Mouse (Mus musculus): ENCODE data around the gene Shisa9.
A peak's percentile ranks its signal among the peaks of the same experiment; 100 is the strongest.
"Not testable (repeated sequence)": the region's sequence is repeated elsewhere in the genome, so short reads cannot be mapped to it uniquely, and the experiment has no call there.

Shisa9 gene

GRCm38 (mm10) chr16:11983616-11984270 lies at the start of gene Shisa9:
Gene Shisa9 (plus strand): TSS chr16:11984113.
- no peak for DNase-seq (ENCODE audit: low spot score in 2 of 2)

DNA sequence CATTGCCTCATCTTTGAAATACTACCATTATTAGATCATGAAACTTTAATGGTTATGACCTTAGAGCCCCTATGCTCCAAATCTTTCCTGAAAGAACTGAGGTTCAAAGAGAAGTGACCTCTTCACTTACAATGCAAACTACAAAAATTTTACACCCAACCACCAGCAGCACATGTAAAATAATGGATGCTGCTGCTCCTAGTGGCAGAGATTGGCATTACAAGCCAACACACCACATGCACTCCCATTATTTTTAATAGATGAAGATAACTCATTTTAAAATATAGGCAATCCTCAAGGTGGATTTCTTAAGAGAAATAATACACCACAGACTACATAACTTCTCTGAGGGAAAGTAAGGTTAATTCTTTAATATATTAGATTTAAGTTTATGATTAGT lies 43.4 kb upstream of the Shisa9 start:
- DNase-seq (ENCODE audit: low spot score in 2 of 2) = peak in 1 of 2 experiments; percentile 27

GRCm38 (mm10) chr16:11960691-11961090 lies 23.2 kb upstream of the Shisa9 start:
- no peak for DNase-seq (ENCODE audit: low spot score in 2 of 2)

DNA sequence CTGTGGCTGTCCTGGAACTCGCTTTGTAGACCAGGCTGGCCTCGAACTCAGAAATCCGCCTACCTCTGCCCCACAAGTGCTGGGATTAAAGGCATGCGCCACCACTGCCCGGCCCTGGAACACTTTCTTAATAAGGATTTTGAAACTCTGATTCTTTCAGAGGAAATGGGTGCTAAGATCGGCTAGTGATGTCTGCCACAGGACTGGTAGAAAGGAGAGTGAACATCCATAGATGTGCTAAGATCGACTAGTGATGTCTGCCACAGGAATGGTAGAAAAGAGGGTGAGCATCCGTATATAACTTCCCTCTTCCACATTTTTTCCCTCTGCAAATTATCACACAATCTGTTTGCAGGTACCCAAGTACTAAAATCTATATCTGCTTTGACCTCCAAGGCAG lies 17.9 kb upstream of the Shisa9 start:
- DNase-seq (ENCODE audit: low spot score in 2 of 2) = no peak

DNA sequence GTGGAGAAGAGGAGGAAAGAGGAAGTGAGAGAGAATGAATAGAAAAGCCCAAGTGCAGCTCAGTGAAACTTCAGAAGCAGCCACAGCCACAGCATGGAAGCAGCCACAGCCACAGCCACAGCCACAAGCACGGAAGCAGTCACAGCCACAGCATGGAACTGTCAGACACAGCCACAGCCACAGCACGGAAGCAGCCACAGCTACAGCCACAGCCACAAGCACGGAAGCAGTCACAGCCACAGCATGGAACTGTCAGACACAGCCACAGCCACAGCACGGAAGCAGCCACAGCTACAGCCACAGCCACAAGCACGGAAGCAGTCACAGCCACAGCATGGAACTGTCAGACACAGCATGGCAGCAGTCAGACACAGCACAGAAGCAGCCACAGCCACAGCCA lies 17.1 kb upstream of the Shisa9 start:
- DNase-seq (ENCODE audit: low spot score in 2 of 2) = not testable (repeated sequence)

DNA sequence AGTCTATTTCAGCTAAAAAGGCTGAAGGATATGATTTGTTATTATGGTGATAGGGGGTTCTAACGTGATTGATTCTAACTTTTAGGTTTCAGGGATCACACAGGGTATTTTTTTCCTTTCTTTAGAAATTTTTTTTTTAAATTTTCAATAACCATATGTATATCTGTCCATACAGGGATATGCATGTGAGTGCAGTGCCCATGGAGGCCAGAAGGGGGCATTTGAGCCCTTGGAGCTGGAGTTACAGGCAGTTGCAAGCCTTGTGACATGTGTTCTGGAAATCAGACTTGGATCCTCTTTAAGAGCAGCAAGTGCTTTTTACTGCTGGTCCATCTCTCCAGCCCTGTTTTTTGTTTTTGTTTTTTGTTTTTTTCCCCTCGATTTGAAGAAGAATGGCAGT lies 16.3 kb upstream of the Shisa9 start:
- no peak for DNase-seq (ENCODE audit: low spot score in 2 of 2)

DNA sequence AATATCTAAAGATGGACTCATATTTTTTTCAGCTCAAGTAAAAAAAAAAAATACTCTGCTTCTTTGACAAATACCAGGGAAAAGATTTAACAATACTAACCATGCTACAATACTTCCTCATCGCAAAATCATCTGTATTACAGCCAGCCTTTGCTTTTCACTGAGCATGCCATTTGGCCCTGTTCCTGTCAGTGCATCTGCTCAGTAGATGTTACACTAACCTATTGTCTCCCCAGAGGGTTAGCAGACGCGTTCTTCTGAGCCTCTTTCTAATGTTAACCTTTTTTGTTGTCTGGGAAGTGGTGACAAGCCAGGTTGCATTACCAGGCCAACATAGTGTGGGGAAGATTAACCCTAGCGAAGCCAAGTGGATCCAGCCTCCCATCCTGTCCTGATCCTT lies 10.2 kb upstream of the Shisa9 start:
- no peak for DNase-seq (ENCODE audit: low spot score in 2 of 2)

DNA sequence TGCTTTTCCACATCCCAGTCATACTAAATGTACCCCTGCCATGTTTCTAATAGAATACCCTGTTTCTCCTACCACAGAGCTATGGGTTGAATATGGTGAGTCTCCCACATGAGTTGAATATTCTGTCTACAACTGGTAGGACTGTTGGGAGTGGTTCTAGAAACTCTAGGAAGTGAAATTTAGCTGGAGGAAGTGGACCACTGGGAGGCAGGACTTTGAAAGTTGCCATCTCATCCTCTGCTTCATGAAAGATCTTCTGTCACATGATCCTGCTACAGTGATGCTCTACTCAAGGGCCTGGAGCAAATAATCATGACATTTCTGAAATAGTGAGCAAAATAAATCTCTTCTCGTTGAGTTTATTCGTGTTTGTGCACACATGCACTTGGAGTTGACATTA lies 7.2 kb upstream of the Shisa9 start:
- DNase-seq (ENCODE audit: low spot score in 2 of 2) = no peak

DNA sequence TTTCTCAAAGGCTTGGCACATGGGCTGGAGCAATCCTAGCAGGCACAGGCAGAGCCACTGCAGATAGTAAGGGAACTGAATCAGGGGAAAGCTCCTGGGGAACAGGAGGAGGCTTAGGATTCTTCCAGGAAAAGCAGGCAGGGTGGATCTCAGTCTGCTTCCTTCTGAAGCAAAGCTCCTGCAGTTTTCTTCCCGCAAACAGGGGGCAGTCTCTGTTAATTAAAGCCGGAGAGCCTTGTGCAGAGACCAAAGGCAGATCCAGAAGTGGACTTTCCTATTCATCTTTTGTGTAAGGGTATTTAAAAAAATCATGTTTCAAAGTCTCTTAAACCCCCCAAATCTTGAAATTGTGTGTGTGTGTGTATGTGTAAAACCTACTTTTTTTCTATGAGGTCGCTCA lies 3.1 kb upstream of the Shisa9 start:
- no peak for DNase-seq (ENCODE audit: low spot score in 2 of 2)

- no peak for DNase-seq (ENCODE audit: low spot score in 2 of 2)
Measured at GRCm38 (mm10) chr16:11983106-11983615, 752 bp upstream of the Shisa9 start.

DNA sequence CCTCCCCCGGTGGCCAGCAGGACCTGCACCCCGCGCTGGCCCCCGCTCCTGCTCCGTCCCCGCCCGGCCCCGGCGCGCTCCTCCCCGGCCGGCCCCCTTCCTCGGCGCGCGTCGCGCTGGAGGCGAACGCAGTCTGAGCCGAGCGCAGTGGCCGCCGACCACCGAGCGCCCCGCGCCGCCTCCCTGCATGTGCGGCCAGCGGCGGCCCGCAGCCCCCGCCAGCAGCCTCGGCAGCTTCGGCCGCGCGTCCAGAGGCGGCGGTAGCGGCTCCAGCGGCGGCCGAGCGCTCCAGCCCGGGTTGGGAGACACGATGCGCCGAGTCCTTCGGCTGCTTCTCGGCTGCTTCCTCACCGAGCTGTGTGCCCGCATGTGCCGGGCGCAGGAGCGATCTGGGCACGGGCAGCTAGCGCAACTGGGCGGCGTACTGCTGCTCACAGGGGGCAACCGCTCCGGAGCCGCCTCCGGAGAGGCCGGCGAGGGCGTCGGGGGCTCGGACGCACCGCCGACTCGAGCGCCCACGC lies 418 bp downstream of the Shisa9 start:
- no peak for DNase-seq (ENCODE audit: low spot score in 2 of 2)

GRCm38 (mm10) chr16:11987056-11987455 lies 3.1 kb downstream of the Shisa9 start:
- DNase-seq (ENCODE audit: low spot score in 2 of 2) = no peak

GRCm38 (mm10) chr16:12005177-12005576 lies 21.3 kb downstream of the Shisa9 start:
- no peak for DNase-seq (ENCODE audit: low spot score in 2 of 2)

GRCm38 (mm10) chr16:12010136-12010535 lies 26.2 kb downstream of the Shisa9 start:
- no peak for DNase-seq (ENCODE audit: low spot score in 2 of 2)

- DNase-seq (ENCODE audit: low spot score in 2 of 2) = no peak
Measured at GRCm38 (mm10) chr16:12012747-12013146, 28.8 kb downstream of the Shisa9 start.

DNA sequence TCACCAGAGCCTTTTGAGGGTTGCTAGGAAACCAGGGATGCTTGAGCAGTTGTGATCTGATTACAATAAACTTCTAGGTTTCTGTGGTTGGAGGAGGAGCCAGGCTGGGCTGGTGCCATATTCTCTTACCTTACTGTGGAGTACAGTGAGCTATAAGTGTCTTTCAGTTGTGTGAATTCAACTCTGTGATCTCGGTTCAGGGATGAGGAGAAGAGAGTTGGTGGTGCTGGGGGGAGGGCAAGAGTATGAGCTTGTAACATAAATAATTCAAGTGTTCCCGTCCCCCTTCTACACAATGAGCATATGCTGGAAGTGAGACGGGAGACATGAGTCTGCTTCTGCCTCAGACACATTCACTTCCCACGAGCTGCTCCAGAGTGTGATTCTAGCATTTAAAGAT lies 30.6 kb downstream of the Shisa9 start:
- no peak for DNase-seq (ENCODE audit: low spot score in 2 of 2)

- DNase-seq (ENCODE audit: low spot score in 2 of 2) = no peak
Measured at GRCm38 (mm10) chr16:12017921-12018618, 34.2 kb downstream of the Shisa9 start.

- no peak for DNase-seq (ENCODE audit: low spot score in 2 of 2)
Measured at GRCm38 (mm10) chr16:12020103-12020755, 36.3 kb downstream of the Shisa9 start.

DNA sequence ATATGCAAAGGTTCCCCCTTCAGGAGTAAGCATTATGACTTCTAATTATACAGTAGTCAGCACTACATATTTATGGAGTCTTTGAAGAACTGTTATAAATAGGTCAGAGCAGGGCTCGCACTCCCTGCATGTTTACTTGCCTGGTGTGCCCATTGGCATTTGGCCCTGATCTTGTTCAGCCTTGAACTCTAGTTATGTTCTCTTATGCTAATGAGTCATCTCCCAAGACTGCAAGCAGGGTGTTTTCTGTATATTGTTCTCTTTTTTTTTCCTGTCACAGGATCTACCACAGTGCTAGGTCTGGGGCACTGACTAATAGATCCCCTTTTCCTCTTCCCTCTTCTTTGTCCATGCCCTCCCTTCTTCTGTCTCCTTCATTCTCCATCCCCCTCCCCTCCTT lies 48.5 kb downstream of the Shisa9 start:
- DNase-seq (ENCODE audit: low spot score in 2 of 2) = no peak

- no peak for DNase-seq (ENCODE audit: low spot score in 2 of 2)
Measured at GRCm38 (mm10) chr16:12034868-12035267, 51.0 kb downstream of the Shisa9 start.

GRCm38 (mm10) chr16:12035626-12036025 lies 51.7 kb downstream of the Shisa9 start:
- no peak for DNase-seq (ENCODE audit: low spot score in 2 of 2)

DNA sequence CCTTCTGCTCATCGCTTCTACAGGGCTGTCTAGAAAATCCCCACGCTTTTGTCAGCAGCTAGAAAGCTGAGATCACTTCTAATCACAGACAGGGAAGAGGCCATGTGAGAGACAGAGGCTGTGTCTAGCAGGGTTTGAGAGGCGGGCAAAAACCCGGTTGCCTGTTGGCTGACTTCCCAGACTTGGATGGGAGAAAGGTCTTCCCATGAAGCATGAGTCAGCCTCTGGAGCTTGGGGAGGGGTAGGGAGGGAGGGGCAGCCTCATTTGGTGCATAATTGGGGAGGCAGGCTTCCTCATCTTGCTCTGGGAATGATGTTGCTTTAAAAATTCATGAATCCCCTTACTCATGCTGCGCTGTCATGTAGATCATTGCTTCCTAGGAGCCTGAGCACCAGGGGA lies 57.0 kb downstream of the Shisa9 start:
- no peak for DNase-seq (ENCODE audit: low spot score in 2 of 2)

GRCm38 (mm10) chr16:12052051-12052450 lies 68.1 kb downstream of the Shisa9 start:
- no peak for DNase-seq (ENCODE audit: low spot score in 2 of 2)

Measured in thymus, postnatal 10 days (tissue).